Mouse (Mus musculus) megakaryocyte-erythroid progenitor cell, adult 5-6 weeks (primary cell): ENCODE data around the gene Sptb. TPM values are rescaled to one million over a fixed set of nuclear protein-coding genes. Genes with fewer than 3 reads are reported as not detected.

ENCODE experiments used
- ATAC-seq: replicated peaks from 2 replicates; pipeline ENCODE4 v1.8.0; 2016; ENCODE audit warnings: mild to moderate bottlenecking, inconsistent platforms; ENCODE audit not compliant: severe bottlenecking, poor library complexity, low FRiP score, low TSS enrichment
- total RNA-seq, 2 experiments: library from RNA; stranded (forward) in 1 of 2; stranded (reverse) in 1 of 2; fragments of 200-1000, 215-1000 nt in 1 of 2; fragments of >200 nt in 1 of 2; fragmentation: Nextera tagmentation in 1 of 2; gene quantifications; 2 replicates each; pipeline ENCODE4 v1.2.3; 2014 to 2017

Gene Sptb
- total RNA-seq, 2 experiments from 2014 or later, result 40.8 to 45.2 TPM

- ATAC-seq, result no peak
These were observed 126.9 kb downstream of the Sptb start for GRCm38 (mm10) chr12:76583454-76583853.

GRCm38 (mm10) chr12:76582841-76583240 lies 127.5 kb downstream of the Sptb start:
- no peak for ATAC-seq

GRCm38 (mm10) chr12:76582139-76582538 lies 128.2 kb downstream of the Sptb start:
- ATAC-seq, result no peak

GRCm38 (mm10) chr12:76579806-76580205 lies 130.5 kb downstream of the Sptb start:
- no peak for ATAC-seq

GRCm38 (mm10) chr12:76578465-76578864 lies 131.9 kb downstream of the Sptb start:
- no peak for ATAC-seq

GRCm38 (mm10) chr12:76577858-76578257 lies 132.5 kb downstream of the Sptb start:
- ATAC-seq, result no peak

- ATAC-seq, result no peak
These were observed 133.5 kb downstream of the Sptb start for GRCm38 (mm10) chr12:76576806-76577205.

- ATAC-seq, result peak; percentile 73
These were observed 134.3 kb downstream of the Sptb start for GRCm38 (mm10) chr12:76576061-76576460.

GRCm38 (mm10) chr12:76574815-76575214 lies 135.5 kb downstream of the Sptb start:
- no peak for ATAC-seq

GRCm38 (mm10) chr12:76573381-76573780 lies 137.0 kb downstream of the Sptb start:
- no peak for ATAC-seq

- no peak for ATAC-seq
These were observed 137.8 kb downstream of the Sptb start for GRCm38 (mm10) chr12:76572261-76573251.

- no peak for ATAC-seq
These were observed 139.1 kb downstream of the Sptb start for GRCm38 (mm10) chr12:76571266-76571665.

GRCm38 (mm10) chr12:76570221-76570940 lies 140.0 kb downstream of the Sptb start:
- no peak for ATAC-seq

GRCm38 (mm10) chr12:76566284-76566683 lies 144.1 kb downstream of the Sptb start:
- ATAC-seq, result no peak

GRCm38 (mm10) chr12:76562196-76562595 lies 148.2 kb downstream of the Sptb start:
- ATAC-seq, result no peak

GRCm38 (mm10) chr12:76558206-76558605 lies 152.1 kb downstream of the Sptb start:
- ATAC-seq, result no peak

GRCm38 (mm10) chr12:76556745-76557389 lies 153.5 kb downstream of the Sptb start:
- no peak for ATAC-seq

GRCm38 (mm10) chr12:76556187-76556586 lies 154.2 kb downstream of the Sptb start:
- ATAC-seq, result no peak

GRCm38 (mm10) chr12:76554871-76555386 lies 155.4 kb downstream of the Sptb start:
- no peak for ATAC-seq

- ATAC-seq, result no peak
These were observed 156.0 kb downstream of the Sptb start for GRCm38 (mm10) chr12:76554392-76554791.
